Mouse (Mus musculus): ENCODE data around the gene Arhgap17.

Arhgap17 gene

GRCm38 (mm10) chr7:123369759-123370481 is at the start of gene Arhgap17, which contains the start of gene Lcmt1:
Gene Arhgap17 (minus strand): TSS chr7:123369915.
Gene Lcmt1 (plus strand): TSS chr7:123369784.
- DNase-seq (ENCODE audit: low spot score), result peak; percentile 94

GRCm38 (mm10) chr7:123417661-123418060 is 47.9 kb upstream of the Arhgap17 start:
- no peak for DNase-seq (ENCODE audit: low spot score)

DNA sequence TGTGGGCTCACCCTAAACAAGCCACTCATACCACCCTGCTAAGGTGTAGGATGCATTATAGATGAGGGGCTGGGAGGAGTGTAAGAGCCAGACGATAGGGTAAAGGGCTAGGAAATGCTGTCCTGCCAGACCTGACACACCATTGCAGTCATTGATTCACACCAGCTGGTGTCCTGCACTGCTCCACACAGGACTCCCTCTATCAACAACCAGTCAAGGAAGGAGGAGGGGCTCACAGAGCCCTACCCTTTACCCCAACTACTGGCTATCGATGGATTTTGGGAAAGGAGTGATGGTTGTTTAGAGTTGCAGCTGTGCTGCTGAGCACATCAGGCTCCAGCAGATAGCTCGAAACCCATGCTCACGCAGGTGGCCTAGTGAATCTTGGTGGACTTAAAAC is 47.1 kb upstream of the Arhgap17 start:
- no peak for DNase-seq (ENCODE audit: low spot score)

DNA sequence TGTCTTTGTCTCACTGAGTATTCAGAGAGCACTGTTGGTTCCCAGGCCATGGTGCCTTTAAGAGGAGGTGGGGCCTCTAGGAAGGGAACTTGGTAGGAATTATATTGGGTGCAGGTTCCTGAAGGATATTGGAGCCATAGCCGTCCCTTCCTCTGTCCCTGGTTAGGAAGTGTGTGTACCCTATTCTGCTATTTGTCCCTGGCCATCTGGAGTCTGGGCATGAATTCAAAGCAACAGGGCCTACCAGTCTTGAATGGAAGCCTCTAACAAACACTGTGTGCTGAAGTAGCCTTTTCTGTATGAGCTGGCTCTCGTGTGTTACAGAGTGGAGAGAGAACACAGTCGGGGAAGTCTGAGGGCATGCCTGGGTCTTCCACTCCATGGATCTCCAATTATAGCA is 42.4 kb upstream of the Arhgap17 start:
- peak; percentile 42 for DNase-seq (ENCODE audit: low spot score)

DNA sequence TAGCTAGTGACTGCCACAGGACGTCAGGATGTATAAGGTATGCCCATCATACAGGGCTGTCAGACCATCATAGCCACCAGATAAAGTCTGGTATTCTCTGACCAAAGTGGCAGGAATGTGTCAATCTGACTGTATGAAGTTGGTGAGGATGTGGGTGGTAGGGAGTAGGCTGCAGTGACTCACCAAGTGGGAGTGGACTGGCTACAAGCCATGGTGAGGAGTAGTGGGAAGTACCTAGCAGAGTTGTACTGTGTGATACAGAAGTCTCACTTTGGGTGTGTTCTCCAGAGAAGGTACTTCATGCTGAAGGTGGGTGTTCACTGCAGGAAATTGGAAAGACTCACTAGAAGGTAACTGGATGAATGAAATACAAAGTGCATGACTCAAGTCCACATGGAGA is 41.4 kb upstream of the Arhgap17 start:
- peak; percentile 56 for DNase-seq (ENCODE audit: low spot score)

DNA sequence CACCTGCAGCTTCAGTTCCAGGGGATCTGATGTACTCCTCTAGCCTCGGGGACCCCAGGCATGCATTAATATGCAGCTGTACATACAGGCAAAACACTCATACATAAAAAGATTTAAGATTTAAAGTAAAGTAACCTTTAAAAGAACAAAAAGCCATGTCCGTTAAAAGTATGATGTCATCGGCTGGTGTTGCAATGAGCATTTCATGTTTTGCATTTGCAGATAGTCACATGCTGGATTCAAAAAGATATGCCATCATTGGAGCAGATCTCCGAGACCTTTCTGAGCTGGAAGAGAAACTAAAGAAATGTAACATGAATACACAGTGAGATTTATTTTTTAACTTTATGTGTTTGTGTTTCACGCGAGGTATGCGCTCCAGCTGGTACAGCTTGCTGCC is 40.8 kb upstream of the Arhgap17 start:
- no peak for DNase-seq (ENCODE audit: low spot score)

GRCm38 (mm10) chr7:123406988-123407387 is 37.3 kb upstream of the Arhgap17 start:
- no peak for DNase-seq (ENCODE audit: low spot score)

- no peak for DNase-seq (ENCODE audit: low spot score)
Observed at GRCm38 (mm10) chr7:123405619-123406018, 35.9 kb upstream of the Arhgap17 start.

GRCm38 (mm10) chr7:123404198-123404597 is 34.5 kb upstream of the Arhgap17 start:
- peak; percentile 25 for DNase-seq (ENCODE audit: low spot score)

DNA sequence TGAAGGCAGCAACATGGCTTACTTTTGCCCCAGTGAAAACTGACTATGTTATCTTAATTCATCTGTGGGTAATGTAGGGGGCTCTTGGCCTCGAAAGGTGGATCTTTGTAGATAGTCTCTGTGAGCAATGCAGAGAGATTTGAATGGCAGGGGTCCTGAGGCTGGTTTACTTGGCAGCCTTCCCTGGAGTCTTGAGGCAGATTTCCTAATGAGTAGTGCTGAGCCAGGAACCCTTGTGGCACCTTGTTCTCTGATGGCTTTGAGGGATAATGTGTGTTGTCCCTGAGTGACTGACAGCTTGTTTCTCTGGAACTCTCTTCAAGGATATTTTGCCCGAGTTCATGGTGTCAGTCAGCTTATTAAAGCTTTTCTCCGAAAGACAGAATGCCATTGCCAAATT is 31.4 kb upstream of the Arhgap17 start:
- DNase-seq (ENCODE audit: low spot score), result no peak

- DNase-seq (ENCODE audit: low spot score), result no peak
Observed at GRCm38 (mm10) chr7:123399286-123399685, 29.6 kb upstream of the Arhgap17 start.

DNA sequence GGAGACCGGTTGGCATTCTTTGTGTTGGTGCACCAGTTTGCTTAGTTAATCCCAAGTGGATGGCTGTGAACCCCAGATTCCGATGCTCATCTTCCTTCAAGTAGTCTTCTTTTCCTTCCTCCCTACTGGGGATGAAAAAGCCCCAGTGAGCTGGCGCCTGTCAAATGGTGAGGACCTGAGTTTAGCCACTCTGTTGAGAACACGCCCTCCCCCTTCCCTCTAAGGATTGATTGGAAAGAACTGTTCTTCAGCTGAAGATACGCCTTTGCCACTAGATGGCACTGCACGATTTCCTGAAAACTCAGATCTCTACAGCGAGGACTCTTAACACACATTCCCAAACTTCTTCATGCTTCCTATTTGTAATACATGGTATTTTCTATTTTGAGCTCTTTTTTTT is 29.1 kb upstream of the Arhgap17 start:
- DNase-seq (ENCODE audit: low spot score), result peak; percentile 61

GRCm38 (mm10) chr7:123397931-123398330 is 28.2 kb upstream of the Arhgap17 start:
- no peak for DNase-seq (ENCODE audit: low spot score)

DNA sequence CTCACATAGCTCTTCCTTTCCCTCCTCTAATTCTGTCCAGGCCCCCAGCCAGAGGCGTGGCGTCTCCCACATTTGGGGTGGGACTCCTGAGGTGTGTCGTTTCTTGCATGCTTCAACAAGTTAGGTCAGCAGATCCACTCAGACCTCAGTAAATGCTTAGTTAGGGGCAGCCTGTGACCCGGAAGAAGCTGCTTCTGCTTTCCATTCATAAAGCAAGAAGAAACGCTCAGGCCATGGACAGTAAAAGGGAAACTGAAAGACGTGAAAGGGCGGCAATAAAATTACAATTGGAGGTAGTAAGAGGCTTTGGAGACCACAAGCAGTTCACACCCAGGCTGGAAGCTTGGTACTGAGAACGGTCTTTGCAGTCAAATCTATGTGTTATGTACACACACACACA is 27.7 kb upstream of the Arhgap17 start:
- DNase-seq (ENCODE audit: low spot score), result no peak

DNA sequence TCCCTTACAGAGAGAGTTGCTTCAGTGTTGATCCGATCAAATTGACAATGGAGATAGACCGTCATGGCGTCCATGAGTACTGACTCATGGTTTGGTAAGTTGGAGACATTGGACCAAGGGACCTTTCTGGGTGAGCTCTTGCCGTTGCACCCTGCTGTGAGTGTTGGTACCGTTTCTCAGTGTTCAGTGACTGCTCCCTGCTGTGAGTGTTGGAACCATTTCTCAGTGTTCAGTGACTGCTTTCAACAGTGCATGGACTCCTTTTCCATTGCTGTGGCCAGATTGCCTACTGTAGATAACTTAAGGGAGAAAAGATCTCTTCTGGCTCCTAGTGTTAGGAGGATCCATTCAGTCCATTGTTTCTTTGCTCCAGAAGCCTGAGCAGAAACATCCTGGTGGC is 27.2 kb upstream of the Arhgap17 start:
- DNase-seq (ENCODE audit: low spot score), result no peak

DNA sequence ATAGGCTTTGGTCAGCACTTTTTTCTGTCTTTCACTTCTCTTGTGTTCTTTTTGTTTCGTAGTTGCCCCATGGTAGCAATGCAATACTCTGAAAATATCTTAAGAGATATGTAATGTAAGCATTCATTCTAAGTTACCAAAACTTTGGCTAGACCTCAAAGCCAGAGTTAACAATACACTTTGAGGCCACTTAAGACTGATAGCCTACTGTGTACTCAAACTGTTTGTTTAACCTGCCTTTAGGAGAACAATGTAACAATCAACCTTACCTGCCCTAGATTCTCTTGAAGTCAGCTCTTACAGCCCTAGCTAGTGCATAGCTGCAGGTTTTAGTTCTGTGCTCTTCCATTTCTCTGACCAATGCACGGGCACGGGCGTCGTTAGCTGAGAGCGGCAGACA is 24.6 kb upstream of the Arhgap17 start:
- DNase-seq (ENCODE audit: low spot score), result no peak

GRCm38 (mm10) chr7:123389686-123390280 is 20.1 kb upstream of the Arhgap17 start:
- DNase-seq (ENCODE audit: low spot score), result no peak

GRCm38 (mm10) chr7:123385693-123386407 is 16.1 kb upstream of the Arhgap17 start:
- no peak for DNase-seq (ENCODE audit: low spot score)

- DNase-seq (ENCODE audit: low spot score), result peak; percentile 97
Observed at GRCm38 (mm10) chr7:123377443-123378400, 8.0 kb upstream of the Arhgap17 start.

- DNase-seq (ENCODE audit: low spot score), result no peak
Observed at GRCm38 (mm10) chr7:123371501-123371900, 1.8 kb upstream of the Arhgap17 start.

GRCm38 (mm10) chr7:123370700-123371099 is 985 bp upstream of the Arhgap17 start:
- no peak for DNase-seq (ENCODE audit: low spot score)
